Mouse (Mus musculus) limb, embryonic 10.5 days (tissue): ENCODE data around the gene Actg1. TPM values are rescaled to one million over a fixed set of nuclear protein-coding genes. Genes with fewer than 3 reads are reported as not detected.

Experiments
- DNase-seq: peaks from one replicate; pipeline ENCODE4 v3.0.0-alpha.2; 2017; ENCODE audit warnings: low spot score
- H3K27ac ChIP-seq: fragments of 300-500 bp; sonication (generic); 2 replicates; pipeline ENCODE4 v1.5.1; 2016; ENCODE audit warnings: mild to moderate bottlenecking
- H3K27me3 ChIP-seq: fragments of 300-500 bp; sonication (generic); 2 replicates; pipeline ENCODE4 v1.6.1; 2016; ENCODE audit warnings: low read depth, mild to moderate bottlenecking; ENCODE audit not compliant: poor library complexity, severe bottlenecking
- H3K36me3 ChIP-seq: fragments of 300-500 bp; sonication (generic); 2 replicates; pipeline ENCODE4 v1.6.1; 2016; ENCODE audit warnings: mild to moderate bottlenecking, moderate library complexity
- H3K4me1 ChIP-seq: fragments of 300-500 bp; sonication (generic); 2 replicates; pipeline ENCODE4 v1.6.1; 2016
- H3K4me3 ChIP-seq: fragments of 300-500 bp; sonication (generic); 2 replicates; pipeline ENCODE4 v1.5.1; 2016; ENCODE audit warnings: mild to moderate bottlenecking, moderate library complexity
- H3K9me3 ChIP-seq: fragments of 300-500 bp; sonication (generic); replicated peaks from 2 replicates; pipeline ENCODE4 v1.6.1; 2016; ENCODE audit warnings: mild to moderate bottlenecking
- WGBS: fragments of 180-500 bp; shearing (Covaris S2); methylation state at CpG from one replicate; pipeline ENCODE4 v1.1.7; 2016; 5-methylcytosine and 5-hydroxymethylcytosine counted together
- microRNA-seq: library from miRNA; unstranded; fragments of <30 nt; microRNA quantifications from one replicate; pipeline ENCODE4, GENCODE M21; 2017
- polyA plus RNA-seq: library from polyadenylated mRNA; unstranded; fragments of >200 nt; fragmentation: Nextera tagmentation; extraction: Ambion mirVana; gene quantifications from 2 replicates; pipeline ENCODE4 v1.2.1, GENCODE M21; 2016

The Actg1 gene
- polyA plus RNA-seq, 1 experiment from 2014 or later, result 3,197 TPM

DNA sequence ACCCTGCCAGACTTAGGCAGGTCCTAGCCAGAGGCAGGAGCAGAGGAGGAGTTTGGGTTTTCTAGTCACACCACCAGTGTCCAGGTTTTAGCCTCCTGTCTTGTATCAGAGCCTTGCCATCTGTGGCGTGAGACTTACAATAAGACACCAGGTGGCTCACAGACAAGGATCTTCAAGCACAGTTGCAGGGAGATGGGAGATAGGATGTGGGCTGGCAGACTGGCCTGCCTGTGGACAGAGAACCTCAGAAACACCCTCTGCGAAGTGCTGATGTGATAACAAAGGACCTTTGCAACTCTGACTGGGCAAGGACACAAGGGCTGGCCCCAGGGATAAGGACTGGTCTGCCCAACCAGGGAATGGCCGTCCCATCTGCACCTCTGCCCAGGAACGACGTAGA, 48.9 kb downstream of the Actg1 start:
- peaks cover 70% of the 10 kb centered on the region for H3K4me1 ChIP-seq
- peaks cover 7% of the 10 kb centered on the region; the same call in 1 of the 2 replicates for H3K27me3 ChIP-seq
- H3K9me3 ChIP-seq, result no peaks in the 10 kb centered on the region
- no peak for DNase-seq
- no peak overlapping the region for H3K4me3 ChIP-seq
- WGBS, result 73% methylated on average over 5 of the region's 5 CpGs
- H3K36me3 ChIP-seq, result no peaks in the 10 kb centered on the region
- peak overlapping the region; percentile 0; the same call in 1 of the 2 replicates for H3K27ac ChIP-seq

- WGBS, result 82% methylated on average over 4 of the region's 4 CpGs
- Histone ChIP-seq H3K4me3 (no peak overlapping the region), H3K9me3 (no peaks in the 10 kb centered on the region), H3K27me3 (peaks cover 6% of the 10 kb centered on the region; the same call in 1 of the 2 replicates), H3K4me1 (peaks cover 70% of the 10 kb centered on the region), H3K27ac (peak overlapping the region; percentile 0; the same call in 1 of the 2 replicates), H3K36me3 (no peaks in the 10 kb centered on the region)
- no peak for DNase-seq
These were observed 49.8 kb downstream of the Actg1 start for GRCm38 (mm10) chr11:120298441-120299141.

DNA sequence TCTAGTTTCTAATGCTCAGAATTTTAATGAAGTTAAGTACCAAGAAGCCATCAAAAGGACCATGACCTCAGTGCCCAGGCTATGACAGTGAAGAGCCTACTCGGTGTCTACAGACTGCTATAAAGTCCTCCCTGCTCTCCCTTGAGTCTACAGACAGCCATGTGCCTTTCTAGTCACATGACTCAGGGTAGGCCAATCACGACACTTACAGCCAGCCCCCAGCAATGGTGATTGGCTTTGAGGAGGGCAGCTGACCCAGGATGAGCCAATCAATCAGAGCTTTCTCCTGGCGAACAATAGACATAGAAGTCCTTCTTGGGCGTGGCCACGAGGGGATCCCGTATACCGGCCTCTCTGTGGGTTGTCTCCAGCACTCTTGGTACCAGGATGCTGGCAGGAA, 50.6 kb downstream of the Actg1 start:
- no peak for DNase-seq
- H3K27ac ChIP-seq, result peak overlapping the region; percentile 59; the same call in 1 of the 2 replicates
- H3K27me3 ChIP-seq, result no peaks in the 10 kb centered on the region
- no peak overlapping the region for H3K4me3 ChIP-seq
- H3K4me1 ChIP-seq, result peaks cover 70% of the 10 kb centered on the region
- 71% methylated on average over 7 of the region's 7 CpGs for WGBS
- H3K36me3 ChIP-seq, result peaks cover 6% of the 10 kb centered on the region
- no peaks in the 10 kb centered on the region for H3K9me3 ChIP-seq

DNA sequence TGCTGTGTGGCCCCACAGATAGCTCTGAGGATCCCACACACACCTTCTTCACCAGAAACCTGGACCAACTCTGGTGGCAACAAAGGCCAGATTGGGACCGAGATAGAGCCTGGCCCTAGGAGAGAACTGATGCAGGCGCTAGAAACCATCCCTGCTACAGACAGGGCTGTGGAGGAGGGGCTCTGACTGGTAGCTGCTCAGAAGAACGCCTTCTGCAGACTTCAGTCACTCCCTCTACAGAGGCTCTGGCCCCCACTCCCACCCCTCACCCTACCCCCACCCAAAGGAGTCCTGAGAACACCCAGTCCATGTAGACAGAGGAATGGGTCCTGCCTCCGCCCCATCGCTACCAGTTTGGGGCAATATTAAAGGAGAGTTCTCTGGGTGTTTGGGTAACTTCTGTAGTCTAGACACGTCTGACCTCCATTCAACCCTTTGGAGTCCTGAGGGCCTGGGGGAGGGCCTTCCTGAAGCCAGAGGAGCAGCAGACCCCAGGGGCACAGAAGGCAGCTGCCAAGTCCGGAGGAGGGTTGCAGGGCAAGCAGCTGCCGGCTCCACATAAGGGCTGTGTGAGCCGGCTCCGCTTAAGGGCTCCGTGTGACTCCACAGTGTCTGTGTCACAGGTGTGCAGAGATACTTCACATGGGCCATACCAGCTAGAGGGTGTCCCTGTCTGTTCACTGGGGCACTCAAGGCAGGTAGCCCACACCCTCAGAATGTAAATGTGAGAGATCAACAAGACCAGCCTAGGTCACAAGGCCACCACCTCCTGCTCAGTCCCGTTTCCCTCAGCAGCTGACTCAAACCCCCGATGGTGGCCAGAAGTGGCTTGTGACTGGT, 51.8 kb downstream of the Actg1 start:
- Histone ChIP-seq H3K4me3 (peak overlapping the region; percentile 24), H3K4me1 (peaks cover 68% of the 10 kb centered on the region), H3K27ac (peak overlapping the region; percentile 59), H3K36me3 (peaks cover 16% of the 10 kb centered on the region), H3K27me3 (no peaks in the 10 kb centered on the region), H3K9me3 (no peaks in the 10 kb centered on the region)
- WGBS, result 39% methylated on average over 13 of the region's 13 CpGs
- DNase-seq, result no peak

Small RNA genes within 50 kb of the gene (microRNA-seq; reads per million reads assigned to microRNA genes)
- gene Gm23419, result not detected
- gene Mir6935, result 2.6 reads per million

Other genes with a start within 250 kb of the Actg1 start
- gene Tepsin, start 249.8 kb downstream of the Actg1 start, polyA plus RNA-seq, result 21.4 and 23.0 TPM in 2 replicates
- gene Ndufaf8, start 249.6 kb downstream of the Actg1 start, polyA plus RNA-seq, result 78.5 and 83.8 TPM in 2 replicates
- 99.6 and 99.8 TPM in 2 replicates for gene Slc38a10, start 197.2 kb downstream of the Actg1 start, polyA plus RNA-seq
- gene Bahcc1, start 115.6 kb downstream of the Actg1 start, polyA plus RNA-seq, result 19.9 and 20.3 TPM in 2 replicates
- gene Fscn2, start 13.0 kb upstream of the Actg1 start, polyA plus RNA-seq, result 0.35 and 0.74 TPM in 2 replicates
- 34.2 and 40.6 TPM in 2 replicates for gene Faap100, start 30.2 kb upstream of the Actg1 start, polyA plus RNA-seq
- 55.7 and 56.8 TPM in 2 replicates for gene Nploc4, start 89.2 kb upstream of the Actg1 start, polyA plus RNA-seq
- gene Tspan10, start 94.1 kb upstream of the Actg1 start, polyA plus RNA-seq, result not detected in 2 replicates
- gene Pde6g, start 105.0 kb upstream of the Actg1 start, polyA plus RNA-seq, result 0.24 TPM in 1 of 2 replicates, not detected in the other
- 9.7 and 10.5 TPM in 2 replicates for gene Oxld1, start 109.5 kb upstream of the Actg1 start, polyA plus RNA-seq
- 48.9 and 56.7 TPM in 2 replicates for gene Ccdc137, start 109.6 kb upstream of the Actg1 start, polyA plus RNA-seq
- 54.2 and 65.6 TPM in 2 replicates for gene Arl16, start 119.1 kb upstream of the Actg1 start, polyA plus RNA-seq
- 187 and 250 TPM in 2 replicates for gene Mrpl12, start 136.1 kb upstream of the Actg1 start, polyA plus RNA-seq
- gene Slc25a10, start 143.3 kb upstream of the Actg1 start, polyA plus RNA-seq, result 69.0 and 71.8 TPM in 2 replicates
- 0.26 and 1.1 TPM in 2 replicates for gene Gcgr, start 182.2 kb upstream of the Actg1 start, polyA plus RNA-seq
- gene Mcrip1, start 201.2 kb upstream of the Actg1 start, polyA plus RNA-seq, result 223 and 235 TPM in 2 replicates
- 0.25 and 0.26 TPM in 2 replicates for gene Ppp1r27, start 202.6 kb upstream of the Actg1 start, polyA plus RNA-seq
- gene P4hb, start 224.7 kb upstream of the Actg1 start, polyA plus RNA-seq, result 613 and 656 TPM in 2 replicates
- gene Arhgdia, start 233.1 kb upstream of the Actg1 start, polyA plus RNA-seq, result 742 and 814 TPM in 2 replicates
- gene Alyref, start 249.8 kb upstream of the Actg1 start, polyA plus RNA-seq, result 720 and 728 TPM in 2 replicates
- 201 and 207 TPM in 2 replicates for gene Anapc11, start 249.9 kb upstream of the Actg1 start, polyA plus RNA-seq